Mouse (Mus musculus): Measurements from ENCODE around the gene Wwc1. TPM values are rescaled to one million over a fixed set of nuclear protein-coding genes. Genes with fewer than 3 reads are reported as not detected.

Gene Wwc1
- total and polyA plus RNA-seq, 3 experiments: 0.89 to 8.7 (median 2.0) TPM

DNA sequence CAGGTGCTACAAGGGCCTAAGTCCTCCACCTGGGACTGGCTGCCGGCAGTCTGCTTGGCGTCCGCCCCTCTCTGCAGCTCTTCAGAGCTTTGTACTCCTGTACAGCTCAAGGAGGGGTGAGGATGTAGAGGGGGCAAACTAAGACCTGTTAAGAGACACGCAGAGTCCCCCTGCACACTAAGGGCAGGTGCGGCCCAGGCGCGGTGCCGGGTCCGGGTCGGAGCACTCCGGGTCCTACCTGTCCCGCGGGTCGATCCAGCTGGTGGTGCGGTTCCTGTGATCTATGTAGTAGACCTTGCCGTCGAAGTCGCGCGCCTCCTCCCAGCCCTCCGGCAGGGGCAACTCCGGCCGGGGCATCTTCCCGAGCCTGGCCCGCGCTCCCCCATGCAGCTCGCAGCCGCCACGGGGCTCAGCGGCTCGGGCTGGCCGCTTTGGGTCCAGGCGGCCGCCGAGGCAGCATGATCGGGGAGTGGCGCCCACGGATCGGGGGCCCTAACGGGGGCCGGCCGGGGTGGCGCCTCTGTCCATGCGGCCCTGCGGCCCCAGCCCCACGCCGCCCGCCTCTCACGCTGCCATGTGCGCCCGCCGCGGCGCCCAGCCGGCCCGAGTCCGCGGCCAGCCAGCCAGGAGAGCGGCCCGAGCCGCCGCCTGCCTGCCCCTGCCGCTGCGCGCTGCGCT lies 455 bp downstream of the Wwc1 start:
- Histone ChIP-seq H3K9me3 (replicated peaks; ENCODE audit: low read length) (peaks cover 4% of the 10 kb centered on the region), H3K4me2 (ENCODE audit: insufficient read depth, low read depth, poor library complexity, severe bottlenecking) (no peak overlapping the region), H3K9ac (ENCODE audit: insufficient read depth, low read depth) (no peak overlapping the region), H3K36me3 (replicated peaks in 1 of 2; ENCODE audit: control insufficient read depth in 1 of 2, insufficient read depth in 1 of 2, low read length in 1 of 2) (no peaks in the 10 kb centered on the region), H3K4me1 (ENCODE audit: control insufficient read depth in 1 of 2, insufficient read depth in 2 of 2) (peaks cover 0 to 3% of the 10 kb centered on the region in 2 experiments; a peak in 1 of 4 replicates), H3K27ac (ENCODE audit: insufficient read depth, low read depth) (no peak overlapping the region), H3K4me3 (replicated peaks in 1 of 3; ENCODE audit: low read depth in 2 of 3, low read length in 2 of 3, poor library complexity in 1 of 3) (no peak overlapping the region), H3K27me3 (replicated peaks) (no peaks in the 10 kb centered on the region), H3K79me2 (replicated peaks; ENCODE audit: control insufficient read depth, extremely low read depth, insufficient read depth, poor library complexity, severe bottlenecking) (no peaks in the 10 kb centered on the region)
- dilution Hi-C loops (cut with MboI; ENCODE audit: extremely low pct_ligation_motif_present, extremely low pct_unique_long_range_greater_than_20kb, low sequenced_read_pairs): no loop called here
- no peak for DNase-seq (ENCODE audit: extremely low read depth)
- in situ Hi-C loops (cut with MboI; ENCODE audit: low pct_ligation_motif_present, low pct_unique_long_range_greater_than_20kb, low sequenced_read_pairs): loop anchor here (25.0 kb wide), 1 partner anchor 293 kb away; no protein-coding TSS in a partner anchor
- TF ChIP-seq MAX (IDR thresholded peaks at IDR 0.05; ENCODE audit: low read length) (no peak), RAD21 (IDR thresholded peaks at IDR 0.05; ENCODE audit: low read depth, low read length) (no peak), ZNF384 (IDR thresholded peaks at IDR 0.05; ENCODE audit: low read depth, low read length) (no peak), MAZ (IDR thresholded peaks at IDR 0.05; ENCODE audit: low read depth, low read length) (no peak), NELFE (IDR thresholded peaks at IDR 0.05; ENCODE audit: low read depth, low read length) (no peak), BHLHE40 (IDR thresholded peaks at IDR 0.05; ENCODE audit: low read depth, low read length) (no peak), HCFC1 (IDR thresholded peaks at IDR 0.05; ENCODE audit: low read depth, low read length) (no peak)

DNA sequence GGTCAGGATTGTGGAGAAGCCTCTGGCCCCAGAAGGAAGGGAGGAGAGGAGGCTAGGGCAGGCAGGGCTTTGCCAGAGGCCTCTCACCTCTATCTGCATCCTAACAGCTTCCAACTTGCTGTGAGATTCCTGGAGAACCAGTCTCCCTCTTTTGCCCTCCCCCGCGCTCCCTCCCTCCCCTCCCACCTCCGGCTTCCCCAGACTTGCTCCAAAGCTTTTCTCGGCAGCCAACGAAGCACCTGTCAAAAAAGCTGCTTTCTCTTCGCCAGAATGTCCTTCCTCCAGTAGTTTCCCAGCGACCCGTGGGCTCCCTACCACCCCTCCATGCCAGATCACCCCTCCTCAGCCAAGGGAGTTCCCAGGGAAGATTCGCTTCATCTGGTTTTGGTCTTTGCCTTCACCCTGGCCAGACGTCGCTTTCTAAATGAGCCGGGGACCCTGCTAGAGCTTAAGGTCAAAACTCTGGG lies 1.0 kb downstream of the Wwc1 start:
- H3K79me2 ChIP-seq (replicated peaks; ENCODE audit: control insufficient read depth, extremely low read depth, insufficient read depth, poor library complexity, severe bottlenecking): no peaks in the 10 kb centered on the region
- H3K4me2 ChIP-seq (ENCODE audit: insufficient read depth, low read depth, poor library complexity, severe bottlenecking): no peak overlapping the region
- in situ Hi-C loops (cut with MboI; ENCODE audit: low pct_ligation_motif_present, low pct_unique_long_range_greater_than_20kb, low sequenced_read_pairs): loop anchor here (25.0 kb wide), 1 partner anchor 292 kb away; no protein-coding TSS in a partner anchor
- dilution Hi-C loops (cut with MboI; ENCODE audit: extremely low pct_ligation_motif_present, extremely low pct_unique_long_range_greater_than_20kb, low sequenced_read_pairs): no loop called here
- no peaks in the 10 kb centered on the region for H3K27me3 ChIP-seq (replicated peaks)
- peaks cover 4% of the 10 kb centered on the region for H3K9me3 ChIP-seq (replicated peaks; ENCODE audit: low read length)
- no peak overlapping the region for H3K4me3 ChIP-seq (replicated peaks in 1 of 3; ENCODE audit: low read depth in 2 of 3, low read length in 2 of 3, poor library complexity in 1 of 3)
- no peaks in the 10 kb centered on the region for H3K36me3 ChIP-seq (replicated peaks in 1 of 2; ENCODE audit: control insufficient read depth in 1 of 2, insufficient read depth in 1 of 2, low read length in 1 of 2)
- no peak overlapping the region for H3K9ac ChIP-seq (ENCODE audit: insufficient read depth, low read depth)
- TF ChIP-seq POLR2A (IDR thresholded peaks at IDR 0.05; ENCODE audit: low read depth, low read length) (no peak), MYC (IDR thresholded peaks at IDR 0.05; ENCODE audit: low read depth, low read length) (no peak), POLR2AphosphoS2 (IDR thresholded peaks at IDR 0.05; ENCODE audit: low read depth, low read length) (no peak), MAX (IDR thresholded peaks at IDR 0.05; ENCODE audit: low read length) (no peak), USF1 (IDR thresholded peaks at IDR 0.05; ENCODE audit: low read depth, low read length) (no peak), PAX5 (IDR thresholded peaks at IDR 0.05; ENCODE audit: low read length) (no peak), TBP (conservative IDR thresholded peaks at IDR 0.05; ENCODE audit: low read depth, low read length) (no peak), BHLHE40 (IDR thresholded peaks at IDR 0.05; ENCODE audit: low read depth, low read length) (no peak)
- H3K27ac ChIP-seq (ENCODE audit: insufficient read depth, low read depth): no peak overlapping the region
- peaks cover 0 to 8% of the 10 kb centered on the region in 2 experiments; a peak in 1 of 4 replicates for H3K4me1 ChIP-seq (ENCODE audit: control insufficient read depth in 1 of 2, insufficient read depth in 2 of 2)
- no peak for DNase-seq (ENCODE audit: extremely low read depth)
